Mouse (Mus musculus): ENCODE measurements at regions not wholly inside any gene's neighbourhood (a gene's known extent, or its start where the extent isn't known, plus 50 kb on each side); places are given as distances from the start of the nearest gene placed in this dataset.

GRCm38 (mm10) chr7:114912109-114912508, 168.6 kb downstream of the Insc start:
- DNase-seq = peak; percentile 29

- DNase-seq = peak; percentile 91
Measured at GRCm38 (mm10) chr7:114922155-114922554, 178.7 kb downstream of the Insc start.

GRCm38 (mm10) chr7:114933861-114934260, 190.4 kb downstream of the Insc start:
- DNase-seq = no peak

GRCm38 (mm10) chr7:114950759-114951158, 207.3 kb downstream of the Insc start:
- no peak for DNase-seq

- DNase-seq = peak; percentile 21
Measured at GRCm38 (mm10) chr7:114963206-114963605, 219.7 kb downstream of the Insc start.

- DNase-seq = peak; percentile 48
Measured at GRCm38 (mm10) chr7:114965923-114966322, 222.4 kb downstream of the Insc start.

DNA sequence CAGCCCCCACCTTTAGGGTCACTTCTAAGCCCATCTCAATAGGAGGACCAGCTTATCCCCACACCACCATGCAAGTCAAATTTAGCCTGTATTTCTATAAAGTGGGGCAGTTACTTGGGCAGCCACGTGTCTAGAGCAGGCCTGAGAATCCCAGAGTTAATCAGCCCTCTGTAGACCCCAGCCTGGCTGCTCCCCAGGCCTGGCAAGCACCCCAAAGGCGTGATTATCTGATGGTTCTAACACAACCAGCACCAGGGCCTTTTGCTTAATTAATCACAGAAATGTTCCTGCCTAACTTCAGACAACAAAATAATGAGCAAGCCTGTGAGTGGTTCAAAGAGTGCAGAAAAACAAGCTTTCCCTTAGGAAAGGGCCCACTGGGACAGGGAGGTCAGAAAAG, 243.0 kb downstream of the Insc start:
- DNase-seq = peak; percentile 64

DNA sequence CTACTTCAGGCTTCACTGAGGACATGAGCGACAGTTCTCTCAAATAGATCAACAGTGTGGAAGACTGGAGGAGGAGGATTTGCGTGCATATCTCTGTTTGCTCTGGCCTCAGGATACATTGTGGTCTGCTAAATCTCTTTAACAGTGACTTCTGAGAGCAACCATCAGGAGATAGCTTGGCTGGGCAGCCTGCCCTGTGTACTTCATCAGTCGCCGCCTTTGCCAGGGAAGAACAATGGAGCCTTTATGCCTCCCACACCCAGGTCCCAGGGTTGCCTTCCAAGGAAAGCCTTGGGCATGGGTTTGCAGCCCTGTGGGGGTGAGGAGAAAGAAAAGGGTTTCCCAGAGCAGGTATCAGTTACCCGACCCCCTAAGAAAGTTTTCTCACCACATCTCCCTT, 247.8 kb downstream of the Insc start:
- peak; percentile 93 for DNase-seq

- DNase-seq = peak; percentile 95
Measured at GRCm38 (mm10) chr7:114992440-114992839, 248.9 kb downstream of the Insc start.

- DNase-seq = peak; percentile 94
Measured at GRCm38 (mm10) chr7:115000796-115001524, 257.5 kb downstream of the Insc start.

- DNase-seq = peak; percentile 67
Measured at GRCm38 (mm10) chr7:115014253-115014998, 270.9 kb downstream of the Insc start.

- peak; percentile 33 for DNase-seq
Measured at GRCm38 (mm10) chr7:115019369-115019958, 276.0 kb downstream of the Insc start.

DNA sequence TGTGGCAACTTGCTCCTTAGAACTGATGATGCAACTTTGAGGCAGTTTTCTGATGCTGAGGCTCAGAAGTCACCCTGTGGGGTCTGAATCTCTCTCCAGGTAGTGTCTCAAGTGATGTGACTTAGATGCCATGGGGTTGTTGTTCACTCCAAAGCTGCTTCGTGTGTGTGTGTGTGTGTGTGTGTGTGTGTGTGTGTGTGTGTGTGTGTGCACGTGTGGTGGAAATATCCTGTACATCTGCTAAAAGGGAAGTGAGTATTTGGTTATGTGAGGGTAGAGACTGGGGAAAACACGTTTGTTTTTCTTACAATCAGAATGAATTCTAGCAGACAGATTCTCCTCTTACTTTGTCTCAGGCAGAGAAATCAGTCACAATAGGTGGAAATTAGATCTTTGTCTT, 276.5 kb downstream of the Insc start:
- peak; percentile 39 for DNase-seq

GRCm38 (mm10) chr7:115025803-115026202, 282.3 kb downstream of the Insc start:
- DNase-seq = no peak

DNA sequence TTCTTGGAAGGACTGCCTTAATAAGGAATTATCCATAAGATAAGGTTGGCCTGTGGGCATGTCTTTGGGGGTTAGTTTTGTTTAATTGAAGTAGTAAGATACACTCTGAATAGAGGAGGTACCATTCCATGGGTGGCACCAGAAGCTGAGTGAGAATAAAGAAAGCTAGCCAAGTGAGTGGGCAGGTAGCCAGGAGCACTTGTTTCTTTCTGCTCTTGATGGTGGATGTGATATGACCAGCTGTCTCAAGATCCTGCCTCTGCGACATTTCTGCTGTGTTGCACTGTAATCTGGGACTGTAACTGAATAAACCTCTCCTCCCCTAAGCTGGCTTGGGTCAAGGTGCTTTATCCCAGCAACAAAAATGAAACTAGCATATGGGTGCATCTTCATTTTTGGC, 284.2 kb downstream of the Insc start:
- DNase-seq = peak; percentile 80

DNA sequence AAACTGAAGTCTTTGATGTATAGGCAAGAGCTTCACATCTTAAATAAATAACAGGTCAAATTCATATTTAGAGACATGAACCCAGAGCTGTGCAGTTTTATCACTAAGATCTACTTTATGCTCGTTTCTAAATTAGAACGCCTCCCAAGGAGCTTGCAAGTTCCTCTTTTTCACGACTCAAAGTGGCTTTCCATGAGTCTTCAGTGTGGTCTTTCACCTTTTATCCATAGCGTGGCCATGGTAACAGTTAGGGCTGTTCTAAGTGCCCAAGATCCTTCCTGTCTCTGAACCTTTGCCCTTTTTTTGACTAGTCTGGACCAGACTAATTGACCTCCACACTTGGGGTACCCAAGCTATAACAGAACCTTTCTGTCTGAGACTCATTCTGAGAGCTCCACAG, 290.5 kb downstream of the Insc start:
- no peak for DNase-seq

GRCm38 (mm10) chr7:115055527-115055926, 312.0 kb downstream of the Insc start:
- peak; percentile 74 for DNase-seq

DNA sequence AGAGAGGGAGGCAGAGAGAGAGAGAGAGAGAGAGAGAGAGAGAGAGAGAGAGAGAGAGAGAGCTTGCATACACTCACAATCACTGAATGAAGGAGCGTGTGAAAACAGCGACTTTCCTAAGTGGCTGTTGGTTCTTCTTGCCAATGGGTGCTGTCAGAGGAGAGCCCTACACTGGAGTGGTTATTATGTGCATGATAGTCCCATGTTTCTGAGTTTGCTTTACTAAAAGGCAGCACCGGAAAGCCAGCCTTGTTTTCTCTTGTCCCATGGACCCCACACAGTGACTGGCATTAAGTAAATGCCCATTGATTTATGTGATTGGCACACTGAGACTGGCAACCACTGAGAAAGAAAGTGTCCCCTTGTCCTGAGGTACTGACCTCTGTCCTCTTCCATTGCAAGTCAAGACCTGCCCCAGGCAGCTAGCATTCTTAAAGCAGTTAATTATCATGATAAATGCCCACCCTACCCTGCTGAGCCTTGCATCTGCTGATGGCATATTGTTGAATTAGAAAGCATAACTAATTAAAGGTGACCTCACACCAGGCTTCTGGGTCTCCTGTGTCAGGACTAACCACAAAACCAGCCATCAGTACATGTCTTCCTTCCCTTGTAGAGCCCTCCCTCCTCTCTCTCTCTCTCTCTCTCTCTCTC, 313.6 kb downstream of the Insc start:
- DNase-seq = peak; percentile 31

DNA sequence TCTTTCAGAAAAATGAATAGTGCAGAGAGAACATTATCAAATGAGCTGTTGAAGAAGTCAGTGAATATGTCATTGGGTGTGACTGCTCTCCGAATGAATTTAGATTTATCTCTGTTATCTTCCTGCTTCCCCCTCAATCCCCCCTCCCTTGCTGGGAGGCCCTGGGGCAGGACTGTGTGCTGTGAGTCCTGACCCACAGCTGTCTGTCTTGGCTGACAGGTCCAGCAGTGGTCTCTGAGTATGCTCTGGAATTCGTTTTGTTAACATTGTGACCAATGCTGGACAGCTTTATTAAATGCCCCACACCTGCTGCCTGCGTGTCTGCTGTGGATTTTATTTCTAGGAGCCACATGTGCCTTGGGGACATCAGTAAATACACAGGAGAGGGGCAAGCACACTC, 314.2 kb downstream of the Insc start:
- peak; percentile 58 for DNase-seq

DNA sequence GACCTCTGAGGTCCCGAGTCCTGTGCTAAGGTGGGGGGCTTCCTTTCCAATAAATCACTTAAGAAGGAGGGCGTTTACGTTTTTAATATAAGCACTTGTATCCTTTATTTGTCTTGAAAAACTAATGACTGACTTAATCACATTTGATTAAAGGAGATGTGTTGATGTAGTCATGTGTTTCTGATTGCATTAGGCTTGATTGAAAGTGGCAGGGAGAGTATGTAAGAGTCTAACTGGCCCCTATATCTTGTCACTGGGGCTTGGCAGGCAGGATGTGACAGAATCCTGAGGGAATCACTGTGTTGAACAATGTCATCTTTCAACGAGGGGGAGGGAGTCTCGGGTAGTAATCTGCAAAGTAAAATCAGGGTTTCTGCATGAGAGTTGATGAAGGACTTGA, 316.7 kb downstream of the Insc start:
- peak; percentile 50 for DNase-seq

DNA sequence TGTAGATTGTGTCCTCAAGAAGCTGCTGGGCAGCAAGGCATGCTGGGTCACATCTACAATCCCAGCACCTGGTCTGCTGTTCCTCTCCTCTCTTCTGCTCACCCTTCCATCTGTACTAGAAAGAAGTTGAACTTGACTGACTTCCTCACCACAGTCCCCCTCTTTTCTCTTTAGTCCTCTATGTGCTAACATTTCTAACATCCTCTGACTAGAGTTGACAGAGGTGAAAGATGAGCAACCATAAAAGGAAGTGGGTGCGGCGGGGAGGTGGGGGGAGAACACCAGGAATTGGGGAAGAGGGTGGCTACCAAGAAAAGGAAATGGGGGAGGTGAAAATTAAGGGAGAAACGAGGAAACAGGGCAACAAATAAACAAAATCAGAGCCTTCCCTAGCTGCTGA, 319.3 kb downstream of the Insc start:
- DNase-seq = peak; percentile 46

- peak; percentile 34 for DNase-seq
Measured at GRCm38 (mm10) chr7:115067641-115068040, 324.1 kb downstream of the Insc start.

GRCm38 (mm10) chr7:115073406-115073805, 329.9 kb downstream of the Insc start:
- peak; percentile 6 for DNase-seq
